Mouse (Mus musculus): ENCODE data around the gene Rinl.

DNA sequence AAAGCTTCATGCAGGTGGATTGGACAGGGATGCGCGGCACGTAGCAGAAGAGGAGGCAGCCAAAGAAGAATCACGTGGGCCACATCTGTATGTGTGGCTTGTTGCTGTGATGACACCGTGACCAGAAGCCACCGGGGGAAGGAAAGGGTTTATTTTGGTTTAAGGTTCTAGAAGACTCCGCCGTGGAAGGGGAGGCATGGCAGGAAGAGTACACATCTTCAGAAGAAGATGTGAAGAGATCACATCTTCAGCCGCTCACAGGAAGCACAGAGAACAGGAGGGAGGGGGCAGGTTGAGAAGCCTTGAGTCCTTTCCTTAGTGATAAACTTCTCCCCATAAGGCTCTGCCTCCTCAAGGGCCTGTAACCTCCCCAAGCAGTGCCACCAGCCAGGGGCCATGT is 11.2 kb downstream of the Rinl start:
- TF ChIP-seq MAFK (IDR thresholded peaks at IDR 0.05; ENCODE audit: insufficient read depth, low read depth, low read length) (no peak), CHD2 (IDR thresholded peaks at IDR 0.05; ENCODE audit: low read depth, low read length) (no peak)
